Mouse (Mus musculus): ENCODE measurements at regions not wholly inside any gene's neighbourhood (a gene's known extent, or its start where the extent isn't known, plus 50 kb on each side); places are given as distances from the start of the nearest gene placed in this dataset.
"Not testable (repeated sequence)": the region's sequence is repeated elsewhere in the genome, so short reads cannot be mapped to it uniquely, and the experiment has no call there.

DNA sequence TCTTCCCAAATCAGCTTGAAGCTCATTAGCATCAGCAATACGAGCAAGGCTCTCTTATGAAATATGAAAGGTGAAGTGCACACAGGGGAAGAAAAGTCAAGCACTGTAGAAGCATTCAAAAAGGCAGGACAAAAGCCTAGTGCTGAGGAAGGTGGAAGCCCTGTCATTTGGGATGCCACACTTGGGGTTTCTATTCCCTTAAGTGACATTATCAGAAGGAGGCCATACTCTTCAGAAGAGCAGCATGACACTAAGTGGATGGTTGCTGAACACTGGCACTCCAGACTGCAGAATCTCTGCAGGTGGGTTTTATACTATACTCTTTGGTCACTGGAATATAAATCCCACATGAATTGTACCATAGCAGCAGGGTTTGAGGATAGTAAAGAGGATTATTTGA, 120.4 kb upstream of the Pcsk1 start:
- in situ Hi-C loops (cut with MseI, MboI): no loop called here

DNA sequence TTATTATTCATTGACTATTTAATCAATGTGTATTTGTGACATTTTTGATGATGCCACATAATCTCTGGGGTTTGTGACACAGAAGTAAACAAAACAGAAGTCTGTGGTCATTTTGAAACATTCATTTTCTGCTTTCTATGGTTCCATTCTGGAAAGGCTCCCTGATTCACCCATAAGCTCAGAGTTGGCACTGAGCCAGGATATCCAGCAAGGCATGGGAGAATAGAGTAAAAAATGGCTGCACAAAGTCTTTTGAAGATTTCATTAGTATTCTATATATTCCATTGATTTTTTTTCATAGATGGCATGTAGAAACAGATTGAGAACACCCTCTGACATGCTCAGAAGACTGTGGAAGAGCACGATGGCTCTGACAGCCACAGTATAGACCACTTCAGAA, 133.8 kb upstream of the Pcsk1 start:
- in situ Hi-C loops (cut with MseI, MboI): no loop called here

DNA sequence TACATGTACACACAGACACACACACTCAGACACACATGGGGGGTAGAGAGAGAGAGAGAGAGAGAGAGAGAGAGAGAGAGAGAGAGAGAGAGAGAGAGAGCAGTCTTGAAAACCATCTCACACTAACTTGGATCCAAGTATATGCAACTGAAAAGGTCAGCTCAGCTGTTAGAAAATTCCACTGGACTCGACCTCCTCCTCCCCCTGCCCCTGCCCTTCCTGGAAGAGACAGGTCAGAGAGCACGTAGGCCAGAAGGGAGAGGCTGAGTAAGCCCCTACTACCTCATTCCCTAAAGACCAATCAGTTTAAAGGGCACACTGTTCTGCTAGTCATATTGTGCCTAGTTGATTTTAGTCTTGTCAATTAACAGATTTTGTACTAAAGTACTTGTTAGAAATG, 105.0 kb upstream of the Cast start:
- in situ Hi-C loops (cut with MseI, MboI): not testable (repeated sequence)

DNA sequence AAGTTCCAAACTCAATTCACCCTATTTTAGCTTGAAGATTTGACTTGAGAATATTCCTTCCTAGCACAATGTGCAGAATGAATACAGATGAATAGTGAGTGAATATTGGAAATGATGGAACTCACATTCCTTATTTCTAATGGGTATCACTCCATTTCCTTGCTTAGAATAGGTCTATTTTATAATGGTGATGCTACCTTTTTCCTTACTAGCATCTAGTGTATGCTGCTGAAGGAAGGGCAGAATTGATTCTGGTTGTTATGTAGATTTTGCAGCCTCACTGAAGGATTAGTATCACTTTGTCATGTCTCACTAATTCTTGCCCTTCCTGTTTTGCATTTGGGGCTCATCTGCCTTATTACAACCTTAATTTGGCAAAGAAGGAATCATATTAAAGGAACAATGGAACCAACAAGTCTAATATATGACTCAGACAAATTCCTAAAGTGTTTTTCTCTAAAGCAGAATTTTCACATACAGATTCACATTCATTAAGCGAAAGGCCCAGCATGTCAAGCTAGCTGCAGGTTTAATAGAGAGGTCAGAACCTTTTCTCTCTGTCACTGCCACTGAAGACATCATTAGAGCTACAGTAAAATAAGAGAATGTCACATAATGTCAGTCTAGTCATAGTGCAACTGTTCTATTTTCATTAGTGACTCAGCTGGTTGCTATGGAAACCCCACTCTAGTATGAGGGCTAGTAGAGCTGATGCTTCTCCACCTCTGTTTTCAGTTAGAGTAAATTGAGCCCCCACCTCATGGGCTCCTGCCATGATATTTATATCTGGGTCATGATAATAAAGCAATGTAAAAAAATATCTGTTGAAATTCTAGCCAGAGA, 94.8 kb upstream of the Cast start:
- in situ Hi-C loops (cut with MseI, MboI): no loop called here

DNA sequence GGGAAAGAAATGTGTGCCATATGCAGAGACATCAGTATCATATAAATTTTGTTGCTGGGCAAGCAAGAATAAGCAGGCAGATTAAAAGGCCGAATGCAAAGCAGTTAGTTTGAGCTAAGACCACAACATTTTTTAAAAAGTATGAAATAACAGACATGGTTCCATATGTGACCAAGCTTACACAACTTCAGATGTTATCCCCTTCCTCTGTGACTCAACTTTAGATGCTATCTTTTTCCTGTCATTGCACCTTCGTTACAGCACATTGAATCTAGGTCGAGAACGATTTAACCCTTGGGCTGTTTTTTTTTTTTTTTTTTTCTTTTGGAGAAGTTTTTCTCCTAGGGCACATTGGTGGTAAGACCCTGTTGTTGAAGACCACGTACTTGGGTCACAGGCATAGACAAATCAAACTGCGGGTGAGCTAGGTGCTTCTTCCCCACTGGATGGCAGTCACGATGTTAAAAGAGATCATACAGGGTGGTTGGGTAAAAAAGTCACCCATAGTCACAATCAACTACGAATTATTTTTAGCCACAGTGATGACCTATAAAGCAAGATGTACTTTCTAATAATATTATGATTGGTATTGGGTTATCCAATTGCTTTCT, 81.4 kb upstream of the Cast start:
- in situ Hi-C loops (cut with MseI, MboI): no loop called here

DNA sequence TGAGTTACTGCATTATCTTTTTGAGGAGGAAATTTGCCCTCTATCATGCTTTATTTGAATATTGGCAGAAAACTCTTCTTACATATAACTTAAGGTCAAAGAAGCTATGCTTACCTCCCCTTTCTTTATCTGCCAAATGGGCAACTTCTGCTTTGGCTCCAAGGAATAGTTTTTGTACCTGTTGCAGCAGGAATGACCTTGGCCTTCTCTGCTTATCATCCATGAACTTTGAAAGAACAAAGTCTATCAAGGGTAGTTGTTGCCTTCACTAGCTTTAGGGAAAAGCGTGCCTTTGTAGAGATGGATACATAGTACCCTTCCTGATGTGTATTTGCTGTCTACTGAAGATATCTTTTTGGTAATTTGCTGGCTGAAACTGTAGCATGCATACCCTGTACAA, 59.1 kb upstream of the Cast start:
- in situ Hi-C loops (cut with MseI, MboI): loop anchor here in 1 of 2 experiments (25.0 kb wide), 1 partner anchor 345 kb away; no protein-coding TSS in a partner anchor

DNA sequence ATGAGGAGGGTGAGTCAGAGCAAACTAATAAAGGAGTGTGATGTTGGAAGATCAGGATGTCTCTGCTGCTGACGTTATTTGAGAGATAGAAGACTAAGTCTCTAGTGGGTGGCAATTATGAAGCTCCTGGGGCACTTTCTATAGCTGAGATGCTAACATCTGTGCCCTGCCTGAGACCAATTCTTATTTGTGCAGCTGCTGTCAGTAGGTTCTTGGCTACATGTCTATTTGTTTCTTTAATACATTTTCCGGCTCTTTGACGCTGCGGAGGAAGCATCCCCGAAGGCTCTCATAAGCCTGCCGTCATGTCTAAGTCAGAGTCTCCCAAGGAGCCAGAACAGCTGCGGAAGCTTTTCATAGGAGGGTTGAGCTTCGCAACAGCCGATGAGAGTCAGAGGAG, 55.4 kb upstream of the Cast start:
- in situ Hi-C loops (cut with MseI, MboI): loop anchor here in 1 of 2 experiments (25.0 kb wide), 1 partner anchor 348 kb away; no protein-coding TSS in a partner anchor

DNA sequence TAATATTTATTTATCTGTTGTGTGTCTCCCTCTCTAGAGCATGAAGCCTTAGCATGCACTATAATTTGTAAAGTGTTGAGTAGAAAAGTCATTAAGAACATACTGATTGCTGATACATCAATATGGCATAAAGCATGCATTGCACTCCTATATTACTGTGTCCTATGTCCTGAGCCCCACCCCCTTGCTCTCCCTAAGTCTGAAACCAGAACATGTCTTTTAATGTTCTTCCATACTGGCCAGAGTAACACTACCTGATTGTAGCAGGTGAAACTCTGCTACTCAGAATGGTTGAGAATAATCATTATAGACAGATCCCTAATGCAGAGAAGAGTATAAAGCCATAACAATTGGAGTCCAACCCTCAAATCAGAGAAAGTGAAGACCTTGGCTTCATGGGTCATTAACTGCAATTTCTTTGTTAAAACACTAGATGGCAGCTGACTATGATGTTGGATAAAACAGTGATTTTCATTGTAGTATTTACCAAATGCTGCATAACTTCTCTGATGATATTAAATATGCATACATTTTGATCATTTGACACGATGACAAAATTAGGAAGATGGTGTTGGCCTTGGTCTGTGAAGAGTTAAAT, 52.9 kb upstream of the Cast start:
- in situ Hi-C loops (cut with MseI, MboI): loop anchor here in 1 of 2 experiments (25.0 kb wide), 1 partner anchor 351 kb away; no protein-coding TSS in a partner anchor
